In genomic region chr1:155013784-155014183, GRCm38 (mm10) we compare ENCODE assay signal across 13 mouse cellular contexts.
DNase-seq lines count a peak whose midpoint lies in the region; ATAC-seq lines count a peak whose summit lies in the region.
"Had no signal": no experiment of that assay in that cellular context is flagged by ENCODE, and none has a peak within 500 bp of the region (broad histone marks: within the 10 kb centered on the region; RNA-seq: fewer than 3 reads in every experiment).

No protein-coding gene starts in this region.

- H3K27me3 ChIP-seq in intestine, embryonic 16.5 days (replicated peaks; ENCODE audit: control insufficient read depth, insufficient read depth, low read length), result no peaks in the 10 kb centered on the region
- no peaks in the 10 kb centered on the region for H3K27me3 ChIP-seq in splenic B cell, adult 2 months (ENCODE audit: control insufficient read depth, insufficient read depth, low read length, poor library complexity, severe bottlenecking)
- peaks cover 24% of the 10 kb centered on the region for H3K27me3 ChIP-seq in hindbrain, embryonic 13.5 days

- H3K9me3 ChIP-seq in intestine, embryonic 16.5 days (ENCODE audit: control insufficient read depth, low read length), result no peaks in the 10 kb centered on the region
- H3K9me3 ChIP-seq in hindbrain, embryonic 13.5 days, result no peaks in the 10 kb centered on the region
- H3K9me3 ChIP-seq: midbrain, embryonic 13.5 days; neural tube, embryonic 12.5 days had no signal

- H3K4me2 ChIP-seq in intestine, embryonic 16.5 days (ENCODE audit: low read depth, low read length), result no peak overlapping the region
- no peak overlapping the region for H3K4me2 ChIP-seq in hindbrain, embryonic 13.5 days
- H3K4me2 ChIP-seq: lung, embryonic 14.5 days; midbrain, embryonic 13.5 days; neural tube, embryonic 12.5 days had no signal

- H3K36me3 ChIP-seq in intestine, embryonic 16.5 days (ENCODE audit: control insufficient read depth, insufficient read depth, low read length), result no peaks in the 10 kb centered on the region
- H3K36me3 ChIP-seq in splenic B cell, adult 2 months (ENCODE audit: control insufficient read depth, insufficient read depth, low read length, poor library complexity, severe bottlenecking), result no peaks in the 10 kb centered on the region
- no peaks in the 10 kb centered on the region for H3K36me3 ChIP-seq in hindbrain, embryonic 13.5 days
- H3K36me3 ChIP-seq: midbrain, embryonic 13.5 days; neural tube, embryonic 12.5 days had no signal

- DNase-seq in lung, postnatal 10 days, result peak; percentile 22
- no peak for DNase-seq in lung, postnatal 25 days (ENCODE audit: low spot score)
- peak; percentile 35 for DNase-seq in ZHBTc4 (ENCODE audit: low read depth, low spot score)
- peak; percentile 48 for DNase-seq in splenic B cell, adult 2 months (ENCODE audit: low read depth, low spot score)
- no peak for DNase-seq in gastrocnemius, postnatal 25 days
- DNase-seq: cerebellum, adult 11-12 months; kidney, postnatal 10 days; lung, embryonic 14.5 days; retina, postnatal 1 day had no signal

- H3K9ac ChIP-seq in intestine, embryonic 16.5 days (ENCODE audit: low read depth, low read length), result no peak overlapping the region
- no peak overlapping the region for H3K9ac ChIP-seq in hindbrain, embryonic 13.5 days
- H3K9ac ChIP-seq: lung, embryonic 14.5 days; midbrain, embryonic 13.5 days; neural tube, embryonic 12.5 days had no signal

- peaks cover 9% of the 10 kb centered on the region; the same call in 1 of the 2 replicates for H3K4me1 ChIP-seq in intestine, embryonic 16.5 days (ENCODE audit: control insufficient read depth, insufficient read depth, low read length)
- H3K4me1 ChIP-seq in hindbrain, embryonic 13.5 days (replicated peaks), result peaks cover 4% of the 10 kb centered on the region; the same call in 1 of the 2 replicates
- H3K4me1 ChIP-seq: midbrain, embryonic 13.5 days had no signal

- peak; percentile 73 for ATAC-seq in intestine, embryonic 16.5 days
- no peak for ATAC-seq in hindbrain, embryonic 13.5 days (ENCODE audit: low FRiP score)
- ATAC-seq: midbrain, embryonic 13.5 days had no signal

- H3K27ac ChIP-seq in intestine, embryonic 16.5 days (ENCODE audit: low read length), result peak overlapping the region; percentile 36; the same call in 1 of the 2 replicates
- no peak overlapping the region for H3K27ac ChIP-seq in hindbrain, embryonic 13.5 days
- H3K27ac ChIP-seq: midbrain, embryonic 13.5 days; neural tube, embryonic 12.5 days had no signal

- 29% methylated on average over 4 of the region's 4 CpGs for WGBS in intestine, embryonic 16.5 days
- 76% methylated on average over 4 of the region's 4 CpGs for WGBS in hindbrain, embryonic 13.5 days

- no peak overlapping the region for H3K4me3 ChIP-seq in intestine, embryonic 16.5 days (ENCODE audit: low read length)
- no peak overlapping the region for H3K4me3 ChIP-seq in hindbrain, embryonic 13.5 days
- H3K4me3 ChIP-seq: midbrain, embryonic 13.5 days; neural tube, embryonic 12.5 days had no signal

Comparison
In these comparisons a context has a peak if more than half of its experiments do, and no peak if none do; other contexts are left out.
1. DNase-seq: peak in lung, postnatal 10 days (single experiment), ZHBTc4 (single experiment) and splenic B cell, adult 2 months (single experiment); none in lung, postnatal 25 days (single experiment) and gastrocnemius, postnatal 25 days (single experiment).